Mouse (Mus musculus): ENCODE measurements around the gene Id1.

Id1 gene

DNA sequence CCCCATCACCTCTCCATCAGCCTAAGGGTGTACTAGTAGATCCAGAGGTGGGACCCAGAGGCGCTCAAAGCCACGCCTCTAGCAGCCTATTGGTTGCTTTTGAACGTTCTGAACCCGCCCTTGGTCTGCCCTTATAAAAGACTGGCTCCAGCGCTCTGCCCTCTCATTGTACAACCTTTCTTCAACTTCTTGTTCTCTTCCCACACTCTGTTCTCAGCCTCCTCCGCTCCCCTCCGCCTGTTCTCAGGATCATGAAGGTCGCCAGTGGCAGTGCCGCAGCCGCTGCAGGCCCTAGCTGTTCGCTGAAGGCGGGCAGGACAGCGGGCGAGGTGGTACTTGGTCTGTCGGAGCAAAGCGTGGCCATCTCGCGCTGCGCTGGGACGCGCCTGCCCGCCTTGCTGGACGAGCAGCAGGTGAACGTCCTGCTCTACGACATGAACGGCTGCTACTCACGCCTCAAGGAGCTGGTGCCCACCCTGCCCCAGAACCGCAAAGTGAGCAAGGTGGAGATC, at the start of gene Id1:
Gene Id1 (plus strand): TSS at position 162 of the 512 bp plus-strand sequence.
- in situ Hi-C loops (cut with MboI, MseI) = no loop called here

DNA sequence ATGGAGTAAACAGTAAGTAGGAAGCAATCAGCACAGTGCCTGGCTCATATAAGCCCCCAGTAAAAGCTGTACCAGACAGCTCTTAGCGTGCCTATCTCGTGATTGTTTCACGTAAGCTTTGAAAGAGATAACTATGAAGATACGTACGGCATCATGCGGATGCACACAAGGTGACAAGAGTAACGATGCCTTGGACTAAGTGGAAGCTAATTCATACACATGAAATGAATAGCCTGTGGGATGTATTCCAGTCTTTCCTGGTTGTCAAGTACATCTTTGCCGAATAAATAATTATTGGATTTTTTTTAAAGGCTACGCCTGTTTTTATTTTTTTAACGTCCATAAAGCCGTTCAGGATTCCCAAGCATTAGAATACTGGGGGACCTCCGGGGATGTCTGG, 49.7 kb upstream of the Id1 start:
- in situ Hi-C loops (cut with MboI, MseI) = no loop called here

DNA sequence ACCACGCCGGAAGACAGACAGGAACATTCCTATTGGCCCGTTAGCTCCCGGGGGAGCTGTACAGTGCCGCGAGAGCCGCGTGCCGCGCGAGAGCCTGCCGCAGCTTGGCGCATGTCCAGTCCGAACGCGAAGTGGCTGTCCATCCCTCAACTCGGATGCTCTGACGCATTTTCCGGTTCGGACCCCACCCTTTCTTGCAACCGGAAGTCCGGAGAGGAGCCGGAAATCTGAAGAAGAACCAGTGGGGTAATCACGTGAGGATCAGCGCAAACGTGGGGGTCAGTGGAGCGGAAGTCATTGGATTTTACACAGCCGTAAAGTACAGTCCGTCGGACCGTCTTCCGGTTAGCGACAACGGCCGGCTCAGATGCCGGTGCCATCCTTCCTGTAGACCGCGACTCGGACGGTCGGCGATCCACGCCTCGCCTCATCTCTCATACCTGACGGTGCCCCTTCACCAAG, 49.2 kb upstream of the Id1 start, which contains the start of gene Mcts2:
Gene Mcts2 (plus strand): TSS at position 230 of the 462 bp plus-strand sequence.
- in situ Hi-C loops (cut with MboI, MseI) = no loop called here

DNA sequence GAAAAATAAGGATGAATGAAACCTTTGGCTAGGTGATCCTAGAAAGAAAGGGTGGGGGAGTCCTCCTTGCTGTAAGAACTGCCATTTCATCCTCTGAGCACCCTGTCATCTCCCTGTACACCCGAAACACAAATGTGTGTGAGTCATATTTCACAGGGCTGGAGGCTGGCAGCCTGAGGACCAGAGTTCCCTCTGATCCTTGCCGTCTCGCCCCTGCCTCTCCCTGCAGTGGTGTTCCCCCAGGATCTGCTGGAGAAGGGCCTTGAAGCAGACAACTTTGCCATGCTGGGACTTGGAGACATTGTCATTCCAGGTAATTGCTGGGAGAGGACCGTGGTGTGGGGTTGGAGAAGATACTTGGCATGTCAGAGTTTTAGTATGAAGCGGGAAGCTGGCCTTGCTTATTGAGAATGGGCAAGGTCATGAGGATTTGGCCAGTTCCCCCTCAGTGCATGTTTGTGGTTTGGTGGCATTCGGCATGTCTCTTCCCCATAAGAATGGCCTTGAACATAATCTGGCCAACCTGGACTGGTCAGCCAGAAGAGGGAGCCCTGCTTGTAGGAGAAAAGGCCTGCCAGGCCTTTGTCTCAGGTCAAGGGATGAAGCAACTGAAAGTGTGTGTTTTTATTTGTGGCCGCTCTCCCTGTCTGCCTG, 44.4 kb upstream of the Id1 start:
- in situ Hi-C loops (cut with MboI, MseI) = loop anchor here (5.0 kb wide), 2 partner anchors 76 to 141 kb away; partner anchors contain the start of gene Bcl2l1

DNA sequence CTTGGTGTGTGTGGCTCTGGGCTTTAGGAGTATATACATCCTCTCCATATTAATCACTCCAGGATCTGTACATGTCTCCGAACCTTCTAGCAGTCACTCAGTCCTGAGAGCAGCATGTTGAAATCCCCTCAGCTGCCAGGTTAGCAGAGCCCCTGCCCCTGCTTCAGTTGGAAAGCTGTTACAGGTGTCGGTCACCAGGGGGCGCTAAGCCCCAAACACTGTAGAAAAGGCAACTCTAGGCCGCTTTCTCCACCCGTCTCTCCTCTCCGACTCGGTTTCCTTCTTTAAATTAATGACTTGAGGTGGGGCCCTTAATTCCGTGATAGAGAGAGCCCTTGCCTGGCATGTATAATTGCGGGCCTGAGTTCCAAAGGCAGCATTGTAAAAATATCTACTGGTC, 42.8 kb upstream of the Id1 start:
- in situ Hi-C loops (cut with MboI, MseI) = loop anchor here (5.0 kb wide), 2 partner anchors 74 to 139 kb away; partner anchors contain the start of gene Bcl2l1

DNA sequence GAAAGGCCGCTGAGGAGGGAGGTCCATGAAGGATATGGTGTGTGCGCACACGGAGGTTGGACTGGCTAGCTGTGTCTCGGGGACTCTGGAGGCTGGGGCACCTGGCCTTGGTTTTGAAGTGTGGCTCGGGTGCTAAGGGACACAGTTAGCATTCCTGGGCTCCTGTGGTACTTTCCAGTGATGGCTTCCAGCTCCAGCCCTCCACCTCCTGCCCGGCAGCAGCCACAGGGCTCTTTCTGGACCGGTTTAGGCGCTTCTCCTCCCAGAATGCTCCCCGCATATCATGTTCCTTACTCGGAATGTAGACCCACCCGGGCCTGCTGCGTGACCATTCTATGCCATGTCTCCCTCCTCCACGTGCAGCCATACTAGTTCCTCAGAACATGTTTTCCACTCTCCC, 42.3 kb upstream of the Id1 start:
- in situ Hi-C loops (cut with MboI, MseI) = loop anchor here (5.0 kb wide), 2 partner anchors 74 to 139 kb away; partner anchors contain the start of gene Bcl2l1

DNA sequence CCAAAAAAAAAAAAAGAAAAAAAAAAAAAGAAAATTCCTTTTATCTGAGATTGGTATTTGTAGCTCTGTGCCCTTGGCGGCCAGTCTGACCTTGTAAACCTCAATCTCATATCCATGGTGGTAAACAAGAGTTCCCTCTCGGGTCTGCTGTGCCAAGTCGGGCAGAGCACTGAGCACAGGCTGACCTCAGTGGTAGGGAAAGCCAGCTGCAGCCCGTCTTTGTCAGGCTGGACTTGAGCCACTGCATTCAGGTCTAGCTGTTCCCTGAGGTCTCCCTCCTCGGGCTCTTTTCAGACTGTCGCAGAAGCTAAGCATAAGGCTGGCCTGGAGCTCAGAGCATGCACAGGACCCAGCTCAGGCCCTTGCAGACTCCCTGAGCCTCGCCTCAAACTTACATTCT, 41.3 kb upstream of the Id1 start:
- in situ Hi-C loops (cut with MboI, MseI) = loop anchor here (5.0 kb wide), 2 partner anchors 73 to 138 kb away; partner anchors contain the start of gene Bcl2l1

DNA sequence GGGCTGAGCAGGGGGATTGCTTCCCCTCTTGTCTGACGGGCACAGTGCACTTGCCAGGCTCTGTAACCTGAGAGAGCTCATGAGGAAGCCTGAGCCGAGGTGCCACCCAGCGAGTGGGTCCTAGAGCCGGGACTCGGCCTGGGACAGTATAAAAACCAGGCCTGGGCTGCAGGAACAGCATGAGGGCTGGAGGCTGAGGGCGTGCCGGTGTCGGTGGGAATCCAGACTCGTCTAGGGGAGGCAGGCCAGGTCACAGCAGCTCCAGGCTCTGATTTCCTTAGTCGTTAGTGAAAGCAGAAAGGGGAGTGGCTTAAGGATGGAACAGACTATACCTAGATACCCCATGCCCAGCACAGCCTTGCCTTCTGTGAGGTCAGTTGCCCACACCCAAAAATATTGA, 40.0 kb upstream of the Id1 start:
- in situ Hi-C loops (cut with MboI, MseI) = no loop called here

DNA sequence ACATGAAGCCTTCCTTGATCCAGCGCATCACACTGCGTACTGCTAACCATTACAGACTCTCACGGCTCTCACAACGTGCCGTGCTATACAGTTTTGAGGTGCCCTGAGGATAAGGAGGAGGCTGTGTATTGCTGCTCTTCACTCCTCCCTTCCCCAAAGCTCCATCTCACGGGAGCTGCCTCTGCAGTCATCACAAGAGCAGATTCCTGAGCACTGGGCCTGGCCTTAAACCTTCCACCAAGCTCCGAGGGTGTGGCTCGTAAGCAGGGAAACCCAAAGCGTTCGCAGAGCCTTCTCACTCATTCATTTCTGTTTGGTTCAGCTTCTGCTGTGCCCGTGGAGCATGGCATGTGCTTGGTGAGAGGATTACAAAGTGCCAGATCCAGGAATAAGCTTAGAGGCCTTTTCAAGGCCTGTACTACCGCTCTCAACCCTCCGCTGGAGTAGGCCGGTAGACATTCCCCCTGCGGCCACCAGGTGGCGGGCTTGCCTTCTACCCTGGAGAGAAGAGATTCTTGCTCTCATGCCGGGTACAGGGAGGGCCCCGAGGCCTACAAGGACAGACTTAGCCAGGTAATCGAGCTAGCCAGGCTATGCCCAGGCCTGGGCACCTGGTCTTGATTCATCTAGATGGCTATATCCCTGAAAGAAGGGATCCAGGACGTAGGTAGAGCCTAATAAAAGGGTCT, 39.4 kb upstream of the Id1 start:
- in situ Hi-C loops (cut with MboI, MseI) = no loop called here

DNA sequence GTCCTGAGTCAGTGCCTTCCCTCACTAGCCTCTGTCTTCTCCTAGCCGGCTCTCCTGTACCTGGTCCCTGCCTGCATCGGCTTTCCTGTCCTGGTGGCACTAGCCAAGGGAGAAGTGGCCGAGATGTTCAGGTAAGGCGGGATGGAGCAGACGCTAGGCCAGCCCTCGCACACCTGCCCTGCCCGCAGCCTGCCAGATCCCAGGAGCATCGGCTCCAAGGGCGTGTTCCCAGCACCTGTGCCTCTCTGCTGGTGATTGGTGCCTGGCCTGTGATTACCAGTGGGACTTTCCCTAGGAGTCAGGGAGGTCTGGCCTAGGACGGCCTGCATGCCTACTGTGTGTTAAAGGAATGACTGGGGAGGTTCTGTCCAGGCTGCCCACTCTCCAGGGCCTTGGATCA, 35.9 kb upstream of the Id1 start:
- in situ Hi-C loops (cut with MboI, MseI) = no loop called here

DNA sequence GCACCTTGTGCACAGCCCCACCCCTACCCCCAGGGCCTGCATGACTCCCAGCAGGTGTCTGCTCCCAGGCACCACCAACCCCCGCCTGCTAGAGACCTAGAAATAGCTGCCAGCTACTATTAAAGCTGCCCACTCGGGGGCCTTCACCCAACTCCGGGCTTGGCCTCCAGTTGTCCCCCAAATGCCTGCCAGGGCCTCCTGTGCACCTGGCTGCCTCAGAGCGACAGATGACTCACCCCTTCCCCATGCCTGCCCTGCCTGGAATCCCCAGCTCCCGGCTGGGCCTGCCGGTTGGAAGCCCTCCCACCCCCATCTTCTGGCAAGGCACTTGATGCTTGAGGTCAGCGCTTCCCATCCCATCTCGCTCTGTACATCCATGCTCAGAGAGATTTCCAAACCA, 35.3 kb upstream of the Id1 start:
- in situ Hi-C loops (cut with MboI, MseI) = no loop called here

DNA sequence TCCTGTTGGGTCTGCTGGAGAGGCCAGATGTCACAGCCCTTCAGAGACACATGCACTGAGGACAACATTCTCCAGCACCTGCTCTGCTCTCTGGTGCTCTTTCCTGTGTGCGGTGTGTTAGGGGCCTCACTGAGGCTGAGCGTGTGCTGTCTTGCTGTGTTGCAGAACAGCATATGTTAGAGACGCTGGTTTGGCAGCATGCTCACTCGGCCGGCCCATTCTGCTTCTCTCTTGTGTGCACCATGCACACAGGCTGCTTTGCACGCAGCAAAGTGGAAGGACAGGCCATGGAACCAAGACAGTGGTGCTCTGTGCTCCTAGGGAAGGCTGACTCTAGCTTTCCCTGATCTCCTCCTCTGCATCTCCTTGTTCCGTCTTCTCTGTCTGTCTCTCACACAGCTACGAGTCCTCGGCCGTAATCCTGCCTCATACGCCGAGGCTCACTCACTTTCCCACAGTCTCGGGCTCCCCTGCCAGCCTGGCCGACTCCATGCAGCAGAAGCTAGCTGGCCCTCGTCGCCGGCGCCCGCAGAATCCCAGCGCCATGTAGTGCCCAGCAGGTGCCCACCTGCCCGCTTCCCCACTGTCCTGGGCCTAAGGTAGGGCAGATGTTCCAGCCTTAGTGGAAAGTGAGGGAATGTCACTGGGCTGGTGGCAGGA, 32.3 kb upstream of the Id1 start:
- in situ Hi-C loops (cut with MboI, MseI) = no loop called here

DNA sequence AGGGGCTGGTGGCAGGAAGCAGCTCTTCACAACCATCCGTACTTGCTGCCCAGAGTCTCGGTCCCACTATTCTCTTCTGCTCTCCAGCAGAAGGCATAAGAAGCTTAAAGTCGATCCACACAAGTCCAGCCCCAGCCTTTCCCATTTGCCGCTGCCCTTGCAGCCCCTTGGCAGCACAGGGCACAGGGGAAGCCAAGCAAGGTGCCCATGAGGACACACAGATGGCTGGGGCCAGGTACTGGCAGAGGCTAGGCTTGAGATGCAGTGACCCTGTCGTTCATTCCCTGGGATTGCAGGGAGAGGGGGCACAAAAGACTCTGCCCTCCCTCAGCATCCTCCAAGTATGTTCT, 31.8 kb upstream of the Id1 start:
- in situ Hi-C loops (cut with MboI, MseI) = no loop called here

DNA sequence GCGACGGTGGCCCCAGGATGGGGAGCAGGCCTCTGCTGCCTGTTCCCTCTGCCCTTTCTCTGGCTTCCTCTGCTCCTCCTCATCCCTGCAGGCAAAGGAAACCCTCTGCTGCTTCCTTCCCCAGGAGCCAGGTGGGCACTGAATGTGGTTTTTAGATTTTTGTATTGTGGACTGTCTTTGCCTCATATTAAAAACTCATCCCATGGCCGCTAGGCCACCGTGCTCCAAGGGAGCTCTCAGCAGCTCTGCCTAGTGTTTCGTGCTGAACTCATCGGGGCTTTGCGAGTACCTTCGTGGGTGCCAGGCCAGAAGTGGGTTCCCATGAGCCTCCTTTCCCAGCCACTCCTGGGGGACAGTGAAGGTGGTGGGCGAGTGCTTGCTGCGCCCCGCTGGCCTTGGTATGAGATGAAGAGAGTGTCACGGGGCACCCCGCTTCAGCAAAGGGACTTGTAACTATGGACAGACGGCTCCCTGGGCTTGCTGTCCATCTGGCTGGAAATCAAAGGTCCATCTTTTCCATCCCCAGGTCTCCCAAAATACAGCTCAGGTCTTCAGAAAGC, 31.2 kb upstream of the Id1 start:
- in situ Hi-C loops (cut with MboI, MseI) = no loop called here

DNA sequence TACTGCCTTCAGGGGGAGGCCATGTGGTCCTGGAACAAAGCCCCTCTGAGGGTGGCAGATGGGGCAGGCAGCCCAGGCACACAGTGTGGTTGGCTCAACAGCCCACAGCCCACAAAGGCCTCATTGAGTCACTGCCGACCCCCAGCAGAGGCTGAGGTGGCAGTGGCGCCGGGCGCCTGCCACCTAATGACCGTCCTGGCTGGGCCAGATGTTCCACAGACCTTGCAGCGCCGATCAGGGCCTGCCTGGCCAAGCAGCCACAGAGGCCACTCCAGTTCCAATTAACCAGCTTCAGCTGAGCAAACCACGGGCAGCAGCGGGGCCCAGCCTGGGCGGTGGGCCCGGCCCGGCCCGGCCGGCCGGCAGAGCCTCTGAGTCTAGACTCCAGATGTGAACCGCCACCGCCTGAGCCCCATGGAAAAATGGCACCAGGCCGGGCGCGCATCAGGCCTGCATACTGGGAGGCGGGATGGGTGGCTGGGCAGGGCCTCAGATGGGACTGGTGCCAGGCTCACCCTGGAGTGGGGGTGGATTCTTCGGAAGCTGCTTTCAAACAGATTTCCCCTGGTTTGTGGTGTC, 30.0 kb upstream of the Id1 start:
- in situ Hi-C loops (cut with MboI, MseI) = no loop called here

DNA sequence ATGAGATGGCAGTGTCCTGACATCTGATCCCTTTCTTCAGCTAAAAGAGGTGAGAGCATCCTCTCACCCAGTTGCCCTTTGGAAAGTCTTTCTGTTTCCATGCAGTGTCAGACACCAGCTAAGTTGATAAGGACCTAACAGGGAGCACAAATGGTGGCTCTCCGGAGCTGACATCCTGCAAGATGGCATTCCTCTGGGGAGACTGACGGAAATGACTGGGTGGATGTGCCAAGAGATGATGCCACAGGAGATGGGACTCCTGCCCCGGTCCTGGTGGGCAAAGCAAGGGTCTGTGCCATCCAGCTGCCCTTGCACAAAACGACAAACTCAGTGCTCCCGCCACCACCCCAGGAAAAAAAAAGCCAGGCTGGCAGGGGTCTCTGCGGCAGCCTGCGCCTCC, 28.9 kb upstream of the Id1 start:
- in situ Hi-C loops (cut with MboI, MseI) = no loop called here

DNA sequence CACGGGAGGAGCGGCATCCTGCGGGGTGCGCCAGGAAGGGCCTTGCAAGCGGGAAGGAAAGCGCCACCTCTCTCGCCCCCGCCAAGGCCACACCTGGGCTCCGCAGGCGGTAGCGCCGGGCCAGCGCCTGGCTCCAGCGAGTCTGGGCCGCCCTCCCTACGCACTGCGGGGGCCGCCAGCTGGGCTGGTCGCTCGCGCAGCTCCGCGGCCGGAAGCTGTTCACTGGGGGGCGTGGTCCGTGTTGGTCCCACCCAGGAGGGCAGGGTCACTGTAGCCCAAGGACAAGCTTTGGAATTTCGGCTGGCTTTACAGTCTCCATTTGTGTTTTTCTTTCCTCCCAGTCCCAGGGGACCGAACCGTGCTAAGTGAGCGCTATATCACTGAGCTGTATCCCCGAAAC, 28.4 kb upstream of the Id1 start:
- in situ Hi-C loops (cut with MboI, MseI) = no loop called here

DNA sequence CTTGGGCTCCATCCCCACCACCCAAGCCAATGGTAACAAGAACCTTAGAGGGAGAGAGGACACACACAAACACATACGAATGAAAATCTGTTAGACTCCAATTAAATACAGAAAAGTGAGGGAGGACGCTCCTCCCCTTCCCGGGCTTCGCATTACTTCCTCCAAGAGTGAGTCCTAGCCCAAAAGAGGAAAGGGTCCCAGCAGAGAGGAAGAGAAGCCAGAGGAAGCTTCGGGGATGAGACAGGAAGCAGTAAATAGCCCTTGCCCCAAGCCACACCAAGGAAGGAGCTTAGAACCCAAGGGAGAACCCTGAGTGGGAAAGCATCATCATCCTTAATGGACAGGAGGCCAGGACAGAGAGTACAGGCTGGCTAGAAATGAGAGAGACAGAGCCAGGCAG, 27.0 kb upstream of the Id1 start:
- in situ Hi-C loops (cut with MboI, MseI) = no loop called here

DNA sequence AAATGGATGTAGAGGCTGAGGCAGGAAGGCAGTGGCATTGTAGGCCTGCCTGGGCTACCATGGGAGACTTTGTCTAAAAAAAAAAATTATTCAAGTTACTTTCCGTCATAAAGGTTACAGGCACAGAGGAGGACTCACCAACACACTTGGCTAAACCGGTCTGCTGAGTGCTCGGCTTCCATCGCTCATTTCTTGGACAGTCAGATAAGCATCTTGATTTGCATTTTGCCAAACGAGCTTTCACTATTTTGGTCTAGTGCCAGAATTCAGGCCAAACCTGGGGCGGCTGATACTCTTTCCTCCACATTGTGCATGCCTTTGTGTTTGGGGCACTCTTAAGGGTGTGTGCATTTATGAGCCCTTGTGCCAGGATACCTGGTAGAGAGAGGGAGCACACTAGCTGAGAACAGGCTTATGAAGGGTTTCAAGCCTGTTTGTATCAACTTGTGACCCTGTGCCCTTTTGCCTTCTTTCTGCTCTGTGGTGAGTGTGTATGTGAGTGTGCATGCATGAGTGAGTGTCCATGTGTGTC, 19.7 kb upstream of the Id1 start:
- in situ Hi-C loops (cut with MboI, MseI) = no loop called here

DNA sequence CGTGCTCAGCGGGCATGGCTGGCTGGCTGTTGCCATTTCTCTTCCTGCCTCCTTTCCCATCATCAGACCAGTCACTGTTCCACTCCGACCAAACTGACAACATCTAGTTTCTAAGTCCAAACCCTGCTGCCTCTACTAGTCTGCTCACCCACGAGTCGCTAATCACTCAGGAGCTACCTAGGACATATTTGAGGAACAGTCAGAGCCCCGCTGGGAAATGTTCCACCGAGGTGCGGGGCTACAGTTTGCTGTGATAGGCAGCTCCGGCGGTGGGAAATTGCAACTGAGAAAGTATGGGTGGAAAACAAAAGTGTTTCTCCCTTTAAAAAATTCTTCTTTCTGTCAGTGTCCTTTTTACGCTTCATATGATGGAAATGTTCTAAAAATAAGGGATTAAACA, 18.4 kb upstream of the Id1 start:
- in situ Hi-C loops (cut with MboI, MseI) = no loop called here

DNA sequence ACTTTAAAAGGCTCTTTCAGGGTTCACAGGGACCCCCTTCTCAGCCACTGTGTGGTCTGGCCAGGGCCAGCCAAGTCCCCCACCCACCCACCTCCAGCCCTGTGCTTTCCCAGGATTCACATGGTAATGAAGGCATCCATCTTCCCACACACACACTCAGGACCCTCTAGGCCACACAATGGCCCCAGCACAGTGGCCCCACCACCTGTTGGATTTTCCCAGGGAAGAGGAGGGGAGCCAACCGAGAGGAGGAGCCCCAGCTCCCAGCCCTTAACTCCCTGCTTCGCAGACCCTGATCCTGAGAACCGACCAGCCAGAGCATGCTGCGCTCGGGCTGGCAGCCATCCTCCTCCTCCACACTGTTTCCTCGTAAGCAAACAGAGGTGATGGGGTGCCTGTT, 18.0 kb upstream of the Id1 start:
- in situ Hi-C loops (cut with MboI, MseI) = no loop called here
